Mouse (Mus musculus): ENCODE data around the gene Trim7. TPM values are rescaled to one million over a fixed set of nuclear protein-coding genes. Genes with fewer than 3 reads are reported as not detected.
"Not testable (repeated sequence)": the region's sequence is repeated elsewhere in the genome, so short reads cannot be mapped to it uniquely, and the experiment has no call there.

Trim7 gene
- polyA plus RNA-seq, 1 experiment from 2014 or later = 3.7 TPM

- not testable (repeated sequence) for H3K9ac ChIP-seq; H3K27ac ChIP-seq; H3K4me1 ChIP-seq; H3K4me3 ChIP-seq (replicated peaks); H3K9me3 ChIP-seq (replicated peaks); H3K36me3 ChIP-seq; ATAC-seq (replicated peaks; ENCODE audit: low FRiP score); H3K27me3 ChIP-seq; H3K4me2 ChIP-seq
- 73% methylated on average over 6 of the region's 6 CpGs for WGBS
Observed at GRCm38 (mm10) chr11:48900654-48901566, 75.0 kb downstream of the Trim7 start.

- not testable (repeated sequence) for H3K9me3 ChIP-seq (replicated peaks); H3K4me2 ChIP-seq; H3K27ac ChIP-seq; H3K9ac ChIP-seq; H3K36me3 ChIP-seq; ATAC-seq (replicated peaks; ENCODE audit: low FRiP score); H3K4me1 ChIP-seq; H3K4me3 ChIP-seq (replicated peaks); H3K27me3 ChIP-seq
- whole genome bisulfite sequencing = 88% methylated on average over 1 of the region's 1 CpGs
Observed at GRCm38 (mm10) chr11:48901567-48901930, 75.6 kb downstream of the Trim7 start.

Other genes with a start within 250 kb of the Trim7 start
- 775 and 792 TPM in 2 replicates for gene Rack1, start 25.8 kb upstream of the Trim7 start, polyA plus RNA-seq (2015; fragmentation: Nextera tagmentation; extraction: Ambion mirVana)
- gene Trim41, start 8.8 kb upstream of the Trim7 start, polyA plus RNA-seq (2015; fragmentation: Nextera tagmentation; extraction: Ambion mirVana) = 6.6 and 7.0 TPM in 2 replicates
- gene Gm12184, start 515 bp downstream of the Trim7 start, polyA plus RNA-seq (2015; fragmentation: Nextera tagmentation; extraction: Ambion mirVana) = 1.6 and 2.9 TPM in 2 replicates
- 15.2 and 15.5 TPM in 2 replicates for gene Irgm1, start 45.5 kb downstream of the Trim7 start, polyA plus RNA-seq (2015; fragmentation: Nextera tagmentation; extraction: Ambion mirVana)
- 0.14 and 0.24 TPM in 2 replicates for gene Gm5431, start 76.1 kb downstream of the Trim7 start, polyA plus RNA-seq (2015; fragmentation: Nextera tagmentation; extraction: Ambion mirVana)
- gene Psme2b, start 120.0 kb downstream of the Trim7 start, polyA plus RNA-seq (2015; fragmentation: Nextera tagmentation; extraction: Ambion mirVana) = 2.4 and 2.9 TPM in 2 replicates
- not detected in 2 replicates for gene Olfr56, start 152.7 kb downstream of the Trim7 start, polyA plus RNA-seq (2015; fragmentation: Nextera tagmentation; extraction: Ambion mirVana)
- gene 9930111J21Rik1, start 153.3 kb downstream of the Trim7 start, polyA plus RNA-seq (2015; fragmentation: Nextera tagmentation; extraction: Ambion mirVana) = 0.46 and 0.53 TPM in 2 replicates
- not detected in 2 replicates for gene Gm12185, start 166.1 kb downstream of the Trim7 start, polyA plus RNA-seq (2015; fragmentation: Nextera tagmentation; extraction: Ambion mirVana)
- 0.57 and 0.67 TPM in 2 replicates for gene Tgtp1, start 168.0 kb downstream of the Trim7 start, polyA plus RNA-seq (2015; fragmentation: Nextera tagmentation; extraction: Ambion mirVana)
- gene 9930111J21Rik2, start 225.1 kb downstream of the Trim7 start, polyA plus RNA-seq (2015; fragmentation: Nextera tagmentation; extraction: Ambion mirVana) = 0.93 and 1.0 TPM in 2 replicates
- 0.32 TPM in 1 of 2 replicates, not detected in the other for gene Tgtp2, start 238.1 kb downstream of the Trim7 start, polyA plus RNA-seq (2015; fragmentation: Nextera tagmentation; extraction: Ambion mirVana)